Mouse (Mus musculus) lung, postnatal 0 days (tissue): ENCODE results near the gene Adamts7.

ENCODE experiments used
- CTCF ChIP-seq: IDR thresholded peaks from 2 replicates; pipeline ENCODE4 v1.5.1; 2016; ENCODE audit warnings: antibody characterized with exemption, mild to moderate bottlenecking
- EP300 ChIP-seq: IDR thresholded peaks from 2 replicates; pipeline ENCODE4 v1.6.1; 2016; ENCODE audit warnings: antibody characterized with exemption, mild to moderate bottlenecking, control low read depth

DNA sequence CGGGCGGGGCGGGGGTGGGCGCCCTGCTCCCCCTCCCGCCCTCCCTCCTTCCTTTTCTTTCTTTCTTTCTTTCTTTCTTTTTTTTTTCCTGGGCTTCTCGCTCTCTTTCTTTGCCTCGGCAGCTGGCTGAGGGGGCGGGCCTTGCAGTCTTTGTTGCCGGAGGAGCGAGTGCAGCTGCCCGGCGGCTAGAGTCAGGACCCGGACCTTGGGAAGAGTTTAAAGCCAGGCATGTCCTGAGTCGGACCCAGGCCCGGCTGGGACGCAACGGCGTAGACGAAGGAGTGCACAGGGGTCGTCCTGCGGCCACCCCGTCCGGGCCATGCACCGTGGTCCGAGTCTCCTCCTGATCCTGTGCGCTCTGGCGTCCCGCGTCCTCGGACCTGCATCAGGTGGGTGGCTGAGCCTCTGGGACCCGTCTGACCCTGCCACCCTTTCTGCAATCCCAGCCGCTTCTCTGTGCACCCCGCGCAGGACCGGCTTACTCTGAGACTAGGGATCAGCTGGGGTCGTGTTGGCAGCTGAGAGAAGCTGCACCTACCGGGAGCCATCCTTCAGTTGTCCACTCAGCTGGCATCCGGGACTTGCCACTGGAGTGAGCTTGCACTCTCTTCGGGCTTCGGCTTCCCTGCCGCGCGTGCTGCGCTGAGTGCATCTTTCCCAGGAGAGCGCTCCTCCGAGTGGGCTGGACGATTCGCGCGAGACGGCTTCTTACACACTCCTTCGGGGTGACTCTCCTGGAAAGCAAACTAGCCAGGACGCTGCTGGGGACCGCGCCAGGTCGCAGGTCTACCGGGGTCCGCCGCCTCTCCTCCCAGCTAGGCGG lies at the start of gene Adamts7:
- no peak for TF ChIP-seq CTCF
- no peak for TF ChIP-seq EP300
